Mouse (Mus musculus) ES-E14 (cell line): ENCODE measurements at regions not wholly inside any gene's neighbourhood (a gene's known extent, or its start where the extent isn't known, plus 50 kb on each side); places are given as distances from the start of the nearest gene placed in this dataset.

ENCODE experiments used
- DNase-seq: peaks from one replicate; pipeline ENCODE4 v3.0.0-alpha.2; 2013; ENCODE audit warnings: low read depth, low spot score
- H3K27ac ChIP-seq: 2 replicates; pipeline ENCODE4 v1.5.1; 2012; ENCODE audit warnings: low read depth, mild to moderate bottlenecking, low read length, moderate library complexity, mixed read lengths; ENCODE audit not compliant: poor library complexity, insufficient read depth, severe bottlenecking
- H3K36me3 ChIP-seq: 2 replicates; pipeline ENCODE4 v1.6.1; 2012; ENCODE audit warnings: mild to moderate bottlenecking, low read length, moderate library complexity, mixed read lengths; ENCODE audit not compliant: control insufficient read depth, poor library complexity, insufficient read depth, severe bottlenecking
- H3K4me1 ChIP-seq, 2 experiments: fragments of 150-350 bp in 1 of 2; sonication (generic) in 1 of 2; 2 replicates each; pipeline ENCODE4 v1.6.1; 2012; ENCODE audit warnings: low read length in 2 of 2, mild to moderate bottlenecking in 1 of 2, mixed read lengths in 1 of 2; ENCODE audit not compliant: control insufficient read depth in 2 of 2, insufficient read depth in 2 of 2, poor library complexity in 1 of 2
- H3K4me3 ChIP-seq, 2 experiments: fragments of 150-350 bp in 1 of 2; sonication (generic) in 1 of 2; 2 replicates each; pipeline ENCODE4 v1.5.1; 2012; ENCODE audit warnings: low read length in 2 of 2, low read depth in 1 of 2, mild to moderate bottlenecking in 1 of 2, mixed read lengths in 1 of 2; ENCODE audit not compliant: insufficient read depth in 1 of 2, poor library complexity in 1 of 2, severe bottlenecking in 1 of 2
- H3K9ac ChIP-seq: 2 replicates; pipeline ENCODE4 v1.6.1; 2012; ENCODE audit warnings: low read depth, mild to moderate bottlenecking, low read length, mixed read lengths; ENCODE audit not compliant: poor library complexity, insufficient read depth, severe bottlenecking
- H3K9me3 ChIP-seq: fragments of 150-350 bp; sonication (generic); 2 replicates; pipeline ENCODE4 v1.6.1; 2012; ENCODE audit warnings: low read depth, mild to moderate bottlenecking, low read length; ENCODE audit not compliant: control insufficient read depth, insufficient read depth
- CHD2 ChIP-seq: IDR thresholded peaks from 2 replicates; pipeline ENCODE4 v1.6.1; 2014; ENCODE audit warnings: mild to moderate bottlenecking, low read depth, low read length, inconsistent platforms
- HCFC1 ChIP-seq: IDR thresholded peaks from 2 replicates; pipeline ENCODE4 v1.6.1; 2012; ENCODE audit warnings: low read length, inconsistent platforms, borderline replicate concordance; ENCODE audit not compliant: insufficient read depth
- MAFK ChIP-seq: IDR thresholded peaks from 2 replicates; pipeline ENCODE4 v1.6.1; 2014; ENCODE audit warnings: mild to moderate bottlenecking, low read depth, low read length, inconsistent platforms; ENCODE audit not compliant: insufficient read depth
- ZC3H11A ChIP-seq: IDR thresholded peaks from 2 replicates; pipeline ENCODE4 v1.6.1; 2012; ENCODE audit warnings: low read depth, mild to moderate bottlenecking, inconsistent platforms, low read length, borderline replicate concordance
- ZNF384 ChIP-seq: IDR thresholded peaks from 2 replicates; pipeline ENCODE4 v1.6.1; 2012; ENCODE audit warnings: low read depth, low read length, inconsistent platforms
- in situ Hi-C, 2 experiments: fragments of 600-800 bp; cut with MboI; formaldehyde crosslinking; loops; one replicate each; pipeline ENCODE4 v1.15.1; 2025; ENCODE audit warnings: low sequenced_read_pairs in 2 of 2, inconsistent platforms in 1 of 2; ENCODE audit not compliant: unreplicated experiment in 2 of 2

- DNase-seq: no peak
- no peak overlapping the region for H3K9ac ChIP-seq
- H3K36me3 ChIP-seq: no peaks in the 10 kb centered on the region
- no peaks in the 10 kb centered on the region for H3K9me3 ChIP-seq
- TF ChIP-seq ZNF384 (no peak), CHD2 (no peak), MAFK (no peak), HCFC1 (no peak), ZC3H11A (no peak)
- H3K27ac ChIP-seq: no peak overlapping the region
- no peak overlapping the region for H3K4me3 ChIP-seq
- no peaks in the 10 kb centered on the region for H3K4me1 ChIP-seq
- in situ Hi-C loops: no loop called here
Measured at GRCm38 (mm10) chr8:90478149-90478548, 130.0 kb upstream of the Tox3 start.

DNA sequence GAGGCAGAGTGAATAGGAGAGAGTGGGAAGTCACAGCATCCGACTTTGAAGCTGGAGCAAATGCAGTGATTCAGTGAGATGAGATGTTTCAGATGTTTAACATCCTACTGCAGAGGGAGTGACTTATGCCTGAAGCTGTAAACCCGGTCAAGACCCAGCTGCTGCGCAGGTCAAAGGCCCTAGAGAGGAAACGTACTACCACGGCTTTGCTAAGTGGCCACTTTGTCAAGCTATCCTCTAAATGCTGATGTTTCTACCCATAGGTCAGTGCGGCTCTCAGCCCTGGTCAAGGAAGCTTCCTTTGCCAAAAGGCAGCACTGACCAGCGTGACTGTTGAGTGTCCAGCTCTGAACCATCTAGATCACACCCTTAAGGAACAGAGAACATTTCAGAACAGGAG is 125.9 kb upstream of the Tox3 start:
- in situ Hi-C loops: no loop called here
- H3K9ac ChIP-seq: no peak overlapping the region
- no peak for TF ChIP-seq ZC3H11A
- no peak for TF ChIP-seq MAFK
- no peak for TF ChIP-seq HCFC1
- TF ChIP-seq ZNF384: no peak
- TF ChIP-seq CHD2: no peak
- H3K27ac ChIP-seq: no peak overlapping the region
- DNase-seq: no peak
- H3K9me3 ChIP-seq: no peaks in the 10 kb centered on the region
- no peaks in the 10 kb centered on the region for H3K36me3 ChIP-seq
- no peaks in the 10 kb centered on the region for H3K4me1 ChIP-seq
- no peak overlapping the region for H3K4me3 ChIP-seq

DNA sequence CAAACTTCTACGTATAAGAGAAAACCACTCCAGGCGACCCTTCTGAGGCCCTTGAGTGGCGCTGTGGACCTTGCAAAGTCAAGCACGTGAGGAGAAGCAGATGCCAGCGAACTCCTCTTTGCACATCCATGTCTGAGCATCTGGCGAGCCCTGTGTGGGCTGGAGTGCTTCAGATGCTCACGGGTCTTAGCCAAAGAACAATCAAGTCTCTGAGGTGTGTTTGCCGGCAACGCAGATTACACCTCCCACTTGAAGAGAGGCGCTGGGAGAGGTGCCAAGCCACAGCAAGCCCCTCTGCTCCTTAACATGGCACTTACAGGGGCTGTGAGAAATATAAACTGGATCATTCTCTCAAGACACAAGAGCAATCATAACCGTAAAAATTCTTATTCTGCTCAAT is 122.7 kb upstream of the Tox3 start:
- Histone ChIP-seq H3K9ac (no peak overlapping the region), H3K27ac (no peak overlapping the region), H3K4me1 (no peaks in the 10 kb centered on the region), H3K9me3 (no peaks in the 10 kb centered on the region), H3K4me3 (no peak overlapping the region), H3K36me3 (no peaks in the 10 kb centered on the region)
- in situ Hi-C loops: no loop called here
- DNase-seq: no peak
- TF ChIP-seq MAFK (no peak), HCFC1 (no peak), CHD2 (no peak), ZC3H11A (no peak), ZNF384 (no peak)

DNA sequence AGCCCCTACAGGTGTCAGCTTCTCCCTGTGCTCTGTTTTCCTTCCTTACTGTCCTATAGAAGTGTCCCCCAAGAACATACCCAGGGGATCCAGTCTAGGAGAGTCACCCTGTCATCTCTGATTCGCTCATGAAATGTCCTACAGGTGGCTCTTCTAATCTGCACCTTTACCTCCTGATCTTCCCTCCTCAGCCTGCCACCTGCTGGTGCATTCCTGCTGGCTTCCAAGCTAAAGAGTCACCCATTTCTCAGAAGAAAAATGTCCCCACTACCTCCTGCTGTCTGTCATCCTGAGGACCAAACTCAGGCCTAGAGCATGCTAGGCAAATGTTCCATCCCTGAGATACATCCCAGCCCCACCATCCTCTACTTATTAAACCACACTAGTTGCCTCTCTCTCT is 115.6 kb upstream of the Tox3 start:
- Histone ChIP-seq H3K9me3 (no peaks in the 10 kb centered on the region), H3K9ac (no peak overlapping the region), H3K36me3 (no peaks in the 10 kb centered on the region), H3K4me3 (no peak overlapping the region), H3K27ac (no peak overlapping the region), H3K4me1 (no peaks in the 10 kb centered on the region)
- no peak for TF ChIP-seq ZNF384
- no peak for TF ChIP-seq HCFC1
- peak; percentile 1 for DNase-seq
- in situ Hi-C loops: no loop called here

DNA sequence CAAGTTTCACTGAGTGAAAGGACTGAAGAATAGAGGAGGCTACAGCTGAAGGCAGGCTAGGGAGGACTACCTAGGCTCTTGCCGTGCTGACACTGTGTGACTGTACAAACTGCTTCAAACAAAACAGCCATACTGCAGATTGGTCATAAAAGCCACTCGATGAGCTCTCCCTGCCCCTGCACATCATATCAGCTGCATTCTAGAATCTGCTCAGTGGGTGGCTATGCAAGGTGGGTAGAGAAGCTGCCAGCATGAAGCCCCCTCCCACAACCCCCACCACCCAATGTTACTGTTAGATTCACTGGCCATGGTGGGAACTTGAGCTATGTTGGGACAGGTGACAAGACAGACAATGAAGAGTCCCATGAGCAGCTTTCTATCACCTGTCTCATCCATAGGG is 107.2 kb upstream of the Tox3 start:
- DNase-seq: no peak
- no peak overlapping the region for H3K27ac ChIP-seq
- H3K36me3 ChIP-seq: no peaks in the 10 kb centered on the region
- no peaks in the 10 kb centered on the region for H3K4me1 ChIP-seq
- no peak overlapping the region for H3K9ac ChIP-seq
- H3K9me3 ChIP-seq: no peaks in the 10 kb centered on the region
- H3K4me3 ChIP-seq: no peak overlapping the region
- in situ Hi-C loops: no loop called here
- no peak for TF ChIP-seq ZNF384
- TF ChIP-seq MAFK: no peak
- TF ChIP-seq CHD2: no peak
- no peak for TF ChIP-seq HCFC1
- no peak for TF ChIP-seq ZC3H11A
